Mouse (Mus musculus) heart, postnatal 0 days (tissue): ENCODE measurements around the gene Gm21973.

Experiments
- CTCF ChIP-seq: IDR thresholded peaks from 2 replicates; pipeline ENCODE4 v1.5.1; 2016; ENCODE audit warnings: antibody characterized with exemption, control low read depth, low read depth
- EP300 ChIP-seq: IDR thresholded peaks from 2 replicates; pipeline ENCODE4 v1.6.1; 2016; ENCODE audit warnings: antibody characterized with exemption, low read depth

DNA sequence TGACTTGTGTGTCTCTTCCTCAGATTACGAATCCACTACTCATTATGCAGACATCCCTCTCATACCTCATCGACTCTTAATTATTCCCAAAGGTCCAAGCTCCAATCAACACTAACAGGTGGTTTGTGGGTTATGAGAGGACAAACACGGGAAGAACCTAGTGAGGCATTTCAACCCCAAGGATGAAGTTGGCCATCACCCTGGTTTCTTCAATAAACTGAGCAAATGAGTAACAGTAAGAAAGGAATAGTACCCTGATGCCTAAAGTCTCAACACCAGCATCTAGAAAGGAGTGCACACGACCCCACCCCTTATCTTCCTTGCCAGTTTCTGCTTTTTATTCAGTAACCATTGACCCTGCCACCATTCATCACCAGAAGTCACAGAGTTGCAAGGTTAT is 47.7 kb upstream of the Gm21973 start:
- TF ChIP-seq CTCF (no peak), EP300 (no peak)
